12 mouse cellular contexts compared by ENCODE assay signal in genomic region chr3:123967373-123967772, GRCm38 (mm10).
"Had no signal": no experiment of that assay in that cellular context is flagged by ENCODE, and none has a peak within 500 bp of the region (broad histone marks: within the 10 kb centered on the region; RNA-seq: fewer than 3 reads in every experiment).

No protein-coding gene starts in this region.

- DNase-seq: liver, postnatal 0 days; lung, adult 2 months; lung, postnatal 14 days; lung, postnatal 36 days; retina, postnatal 1 day; right cerebral cortex, adult 18-20 months; right cerebral cortex, postnatal 25 days; right cerebral cortex, postnatal 4 days; spleen, adult 18-20 months; thymus, adult 2 months; thymus, postnatal 25 days; thymus, postnatal 4 days had no signal
